Mouse (Mus musculus) midbrain, embryonic 13.5 days (tissue): ENCODE measurements around the gene Mms19. TPM values are rescaled to one million over a fixed set of nuclear protein-coding genes. Genes with fewer than 3 reads are reported as not detected.

ENCODE experiments used
- ATAC-seq: fragments of 200-750 bp; cut with Nextera tagmentation; 2 replicates; pipeline ENCODE4 v1.8.0; 2017; ENCODE audit warnings: mild to moderate bottlenecking, moderate TSS enrichment, moderate library complexity
- H3K27ac ChIP-seq: fragments of 300-500 bp; sonication (generic); 2 replicates; pipeline ENCODE4 v1.5.1; 2015; ENCODE audit warnings: inconsistent platforms, mild to moderate bottlenecking, moderate library complexity
- H3K27me3 ChIP-seq: fragments of 300-500 bp; sonication (generic); 2 replicates; pipeline ENCODE4 v1.6.1; 2015; ENCODE audit warnings: mild to moderate bottlenecking, inconsistent platforms
- H3K36me3 ChIP-seq: fragments of 300-500 bp; sonication (generic); 2 replicates; pipeline ENCODE4 v1.6.1; 2015; ENCODE audit warnings: mild to moderate bottlenecking, inconsistent platforms
- H3K4me1 ChIP-seq: fragments of 300-500 bp; sonication (generic); replicated peaks from 2 replicates; pipeline ENCODE4 v1.6.1; 2015; ENCODE audit warnings: inconsistent platforms
- H3K4me2 ChIP-seq: fragments of 300-500 bp; sonication (generic); replicated peaks from 2 replicates; pipeline ENCODE4 v1.6.1; 2015; ENCODE audit warnings: moderate library complexity, mild to moderate bottlenecking, inconsistent platforms
- H3K4me3 ChIP-seq: fragments of 300-500 bp; sonication (generic); replicated peaks from 2 replicates; pipeline ENCODE4 v1.5.1; 2015; ENCODE audit warnings: mild to moderate bottlenecking, inconsistent platforms
- H3K9ac ChIP-seq: fragments of 300-500 bp; sonication (generic); replicated peaks from 2 replicates; pipeline ENCODE4 v1.6.1; 2015; ENCODE audit warnings: mild to moderate bottlenecking, inconsistent platforms
- H3K9me3 ChIP-seq: fragments of 300-500 bp; sonication (generic); 2 replicates; pipeline ENCODE4 v1.6.1; 2016; ENCODE audit warnings: mild to moderate bottlenecking, inconsistent platforms
- WGBS: fragments of 180-500 bp; shearing (Covaris S2); methylation state at CpG from one replicate; pipeline ENCODE4 v1.1.7; 2015; 5-methylcytosine and 5-hydroxymethylcytosine counted together
- polyA plus RNA-seq: library from polyadenylated mRNA; unstranded; fragments of >200 nt; fragmentation: Nextera tagmentation; extraction: Ambion mirVana; gene quantifications from 2 replicates; pipeline ENCODE4 v1.2.1, GENCODE M21; 2015

Mms19 gene
- polyA plus RNA-seq = 32.4 and 34.8 TPM in 2 replicates

DNA sequence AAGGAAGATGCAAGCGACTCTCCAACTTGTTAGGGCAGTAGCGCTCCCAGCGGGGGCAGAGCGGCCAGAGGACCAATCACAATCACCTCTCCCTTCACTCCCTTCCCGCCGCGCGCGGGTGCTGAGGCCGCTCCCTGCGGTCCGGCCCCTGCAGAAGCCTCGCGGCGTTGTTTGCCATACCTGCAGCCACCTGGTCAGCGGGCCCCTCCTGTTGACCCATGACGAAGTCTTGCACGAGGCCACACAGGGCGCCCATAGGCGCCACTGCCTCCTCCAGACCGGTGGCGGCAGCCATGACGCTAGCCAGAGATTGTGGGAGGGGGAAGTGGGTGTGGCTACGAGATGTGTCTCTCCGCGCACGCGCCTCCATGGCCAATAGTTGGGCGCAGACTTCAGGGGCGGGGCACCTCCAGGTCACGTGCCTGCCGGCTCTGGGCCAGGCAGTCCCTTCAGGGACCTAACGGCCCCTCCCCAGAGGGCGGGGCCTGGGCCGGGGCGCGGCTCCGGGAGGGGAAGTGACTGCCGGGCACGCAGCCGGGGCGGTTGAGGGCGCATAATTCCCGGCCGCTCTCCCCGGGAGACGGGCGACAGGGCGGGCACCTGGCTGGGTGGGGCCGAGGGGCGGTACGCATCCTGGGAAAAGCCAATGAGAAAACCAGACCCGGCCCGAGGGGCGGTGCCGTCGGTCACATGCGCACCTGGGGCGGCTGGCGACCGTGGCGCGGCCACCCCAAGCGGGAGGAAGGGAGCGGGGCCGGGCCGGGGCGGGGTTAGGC lies at the start of gene Mms19:
Gene Mms19 (minus strand): TSS at position 339 of the 776 bp plus-strand sequence.
- ATAC-seq = peak; percentile 94
- Histone ChIP-seq H3K27ac (peak within 1 kb of the TSS; percentile 81), H3K9ac (peak within 1 kb of the TSS; percentile 81), H3K4me2 (peak within 1 kb of the TSS; percentile 100), H3K27me3 (peaks cover 20% of the 10 kb centered on the region), H3K4me3 (peak within 1 kb of the TSS; percentile 86), H3K9me3 (no peaks in the 10 kb centered on the region), H3K36me3 (no peaks in the 10 kb centered on the region), H3K4me1 (peaks cover 22% of the 10 kb centered on the region)
- WGBS = under 1% methylated on average over 65 of the region's 68 CpGs

DNA sequence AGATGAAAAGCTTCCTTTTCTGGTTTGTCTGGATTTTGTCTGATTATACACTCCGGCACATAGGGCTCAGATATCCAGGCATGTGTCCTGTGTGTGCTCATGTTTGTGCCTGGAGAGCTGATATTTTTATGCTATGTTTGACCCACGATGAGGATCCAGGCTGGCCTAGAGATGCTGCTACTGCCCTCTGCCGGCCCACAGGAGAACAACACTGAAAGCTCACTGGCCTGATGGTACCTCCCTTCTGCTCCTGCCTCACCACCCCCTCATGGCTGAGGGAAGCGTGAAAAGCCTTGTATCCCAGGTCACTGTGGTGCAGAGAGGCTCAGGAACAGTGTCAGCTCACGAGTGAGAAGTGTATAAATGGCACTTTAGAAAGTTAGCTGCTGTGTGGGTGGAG lies 45.2 kb upstream of the Mms19 start:
- 7% methylated on average over 5 of the region's 5 CpGs for WGBS
- peak; percentile 66; the same call in 1 of the 2 replicates for ATAC-seq
- no peak overlapping the region for H3K4me2 ChIP-seq

DNA sequence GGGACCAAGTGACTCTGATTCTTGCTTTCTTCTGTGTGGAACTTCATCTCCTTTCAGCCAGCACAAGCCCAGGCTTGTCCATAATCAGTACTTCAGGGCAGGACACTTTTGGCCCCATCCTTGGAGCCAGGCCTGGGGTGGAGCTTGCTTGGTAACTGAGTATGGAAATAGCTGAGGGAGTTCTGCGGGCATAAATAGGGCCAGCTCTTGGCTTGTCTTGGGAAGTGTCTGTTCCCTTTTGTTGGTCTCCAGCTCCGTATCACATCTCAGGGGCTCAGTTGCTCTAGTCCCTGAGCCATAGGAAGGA lies 41.5 kb upstream of the Mms19 start:
- no peaks in the 10 kb centered on the region; the same call in 1 of the 2 replicates for H3K4me1 ChIP-seq
- H3K9me3 ChIP-seq = no peaks in the 10 kb centered on the region
- no peak overlapping the region for H3K9ac ChIP-seq
- H3K36me3 ChIP-seq = no peaks in the 10 kb centered on the region
- 82% methylated on average over 2 of the region's 2 CpGs for WGBS
- H3K4me2 ChIP-seq = no peak overlapping the region
- no peak overlapping the region for H3K4me3 ChIP-seq
- H3K27me3 ChIP-seq = no peaks in the 10 kb centered on the region
- no peak for ATAC-seq
- H3K27ac ChIP-seq = no peak overlapping the region

More for the DNA sequence above, 45.2 kb upstream of the Mms19 start:
- Histone ChIP-seq H3K36me3 (no peaks in the 10 kb centered on the region), H3K4me3 (no peak overlapping the region), H3K9me3 (no peaks in the 10 kb centered on the region), H3K27ac (no peak overlapping the region), H3K27me3 (no peaks in the 10 kb centered on the region), H3K9ac (no peak overlapping the region), H3K4me1 (no peaks in the 10 kb centered on the region)

DNA sequence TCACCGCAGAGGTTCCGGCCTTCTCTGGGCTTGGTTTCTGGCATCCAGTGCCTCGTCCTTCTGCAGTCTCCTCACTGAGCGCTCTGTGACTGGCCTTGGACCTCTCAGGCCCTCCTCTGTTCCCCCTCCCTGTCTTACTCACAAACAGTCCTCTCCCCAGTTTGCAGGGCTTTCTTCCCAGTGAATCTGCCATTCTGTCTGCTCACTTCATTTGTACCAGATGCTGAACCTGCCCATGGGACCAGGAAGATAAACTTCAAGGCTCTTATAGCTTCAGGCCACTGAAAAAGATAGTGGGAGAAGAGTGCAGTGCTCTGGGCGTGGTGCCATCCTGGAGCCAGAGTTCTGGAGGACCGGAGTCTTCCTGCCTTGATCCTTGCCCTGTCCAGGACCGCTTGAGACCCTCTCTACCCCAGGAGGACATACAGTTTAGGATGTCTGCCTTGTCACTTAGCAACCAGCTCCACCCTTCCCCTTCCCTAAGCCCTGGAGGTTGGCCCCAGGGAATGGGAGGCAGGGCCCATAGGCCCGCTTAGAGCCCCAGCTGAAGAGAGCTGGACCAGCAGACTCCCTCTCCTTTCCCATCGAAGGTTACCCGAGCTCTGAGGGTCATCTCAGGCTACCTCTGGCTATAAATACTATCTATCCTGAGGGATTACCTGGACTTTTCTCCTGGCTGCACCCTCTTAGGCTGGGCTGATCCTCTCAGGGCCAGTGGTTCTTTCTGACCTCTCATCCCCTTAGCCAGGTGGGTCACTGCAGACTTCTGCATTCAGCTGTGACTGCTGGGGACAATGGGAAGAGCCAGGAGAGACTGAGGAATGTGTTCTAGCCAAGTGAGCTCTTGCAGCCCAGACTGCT lies 41.0 kb upstream of the Mms19 start:
- Histone ChIP-seq H3K27ac (no peak overlapping the region), H3K27me3 (no peaks in the 10 kb centered on the region), H3K9ac (no peak overlapping the region), H3K4me2 (no peak overlapping the region), H3K36me3 (no peaks in the 10 kb centered on the region), H3K4me1 (peaks cover under 1% of the 10 kb centered on the region; the same call in 1 of the 2 replicates), H3K9me3 (no peaks in the 10 kb centered on the region), H3K4me3 (no peak overlapping the region)
- 56% methylated on average over 10 of the region's 10 CpGs for WGBS
- no peak for ATAC-seq

GRCm38 (mm10) chr19:42019011-42019522 lies 38.1 kb upstream of the Mms19 start:
- Histone ChIP-seq H3K9me3 (no peaks in the 10 kb centered on the region), H3K4me2 (no peak overlapping the region), H3K4me3 (no peak overlapping the region), H3K4me1 (peaks cover 4% of the 10 kb centered on the region; the same call in 1 of the 2 replicates), H3K36me3 (no peaks in the 10 kb centered on the region), H3K27me3 (no peaks in the 10 kb centered on the region), H3K9ac (no peak overlapping the region), H3K27ac (no peak overlapping the region; the same call in 1 of the 2 replicates)
- ATAC-seq = no peak
- WGBS = 38% methylated on average over 4 of the region's 4 CpGs

DNA sequence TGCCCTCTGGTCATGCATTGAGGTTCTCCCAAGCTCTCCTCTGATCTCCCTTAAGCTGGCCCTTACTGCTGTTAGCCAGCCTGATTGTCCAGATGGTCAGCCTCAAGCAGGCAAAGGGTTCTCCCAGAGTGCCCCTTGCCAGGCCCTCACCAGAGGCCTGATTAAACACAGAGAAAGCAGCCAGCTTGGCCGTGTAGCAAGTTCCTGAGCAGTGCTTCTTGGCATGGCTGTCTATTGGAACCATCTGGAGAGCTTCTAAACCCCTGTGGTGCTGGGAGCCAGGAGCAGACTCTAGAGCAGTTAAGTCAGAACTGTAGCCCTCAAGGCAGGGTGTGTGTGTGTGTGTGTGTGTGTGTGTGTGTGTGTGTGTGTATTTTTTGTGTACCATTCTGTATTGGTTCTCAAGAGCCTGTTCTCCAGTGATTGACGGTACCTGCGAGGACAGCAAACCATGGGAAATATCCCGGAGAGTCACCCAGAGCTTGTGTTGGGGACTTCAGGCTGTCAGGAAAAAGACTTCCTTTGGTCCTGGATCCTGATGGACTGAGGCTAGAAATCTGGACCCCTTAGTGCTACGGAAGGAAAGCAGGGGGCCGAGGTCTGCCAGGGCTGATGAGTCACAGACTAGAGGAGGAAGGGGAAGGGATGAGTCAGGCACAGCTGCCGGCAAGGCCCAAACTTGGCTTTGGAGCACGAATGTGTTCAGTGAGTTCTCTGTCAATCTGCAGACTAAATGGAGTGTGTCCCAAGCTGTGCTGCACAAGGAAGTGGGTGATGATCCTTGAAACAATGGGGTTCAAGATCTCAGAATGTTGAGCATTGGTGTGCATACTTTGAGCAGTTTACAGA lies 36.7 kb upstream of the Mms19 start:
- Histone ChIP-seq H3K4me1 (peaks cover 4% of the 10 kb centered on the region; the same call in 1 of the 2 replicates), H3K9me3 (no peaks in the 10 kb centered on the region), H3K9ac (no peak overlapping the region), H3K4me2 (no peak overlapping the region), H3K4me3 (no peak overlapping the region), H3K27ac (0 out of 2 replicates have a peak overlapping the region, but pooled peaks have one; percentile 25), H3K36me3 (no peaks in the 10 kb centered on the region), H3K27me3 (no peaks in the 10 kb centered on the region)
- ATAC-seq = no peak
- WGBS = 77% methylated on average over 8 of the region's 8 CpGs

GRCm38 (mm10) chr19:42016840-42017239 lies 35.9 kb upstream of the Mms19 start:
- H3K4me1 ChIP-seq = peaks cover 4% of the 10 kb centered on the region; the same call in 1 of the 2 replicates
- no peak overlapping the region for H3K9ac ChIP-seq
- H3K27me3 ChIP-seq = no peaks in the 10 kb centered on the region
- no peaks in the 10 kb centered on the region for H3K9me3 ChIP-seq
- no peak overlapping the region for H3K4me2 ChIP-seq
- H3K36me3 ChIP-seq = no peaks in the 10 kb centered on the region
- H3K27ac ChIP-seq = no peak overlapping the region
- 58% methylated on average over 5 of the region's 5 CpGs for WGBS
- no peak for ATAC-seq
- H3K4me3 ChIP-seq = no peak overlapping the region

DNA sequence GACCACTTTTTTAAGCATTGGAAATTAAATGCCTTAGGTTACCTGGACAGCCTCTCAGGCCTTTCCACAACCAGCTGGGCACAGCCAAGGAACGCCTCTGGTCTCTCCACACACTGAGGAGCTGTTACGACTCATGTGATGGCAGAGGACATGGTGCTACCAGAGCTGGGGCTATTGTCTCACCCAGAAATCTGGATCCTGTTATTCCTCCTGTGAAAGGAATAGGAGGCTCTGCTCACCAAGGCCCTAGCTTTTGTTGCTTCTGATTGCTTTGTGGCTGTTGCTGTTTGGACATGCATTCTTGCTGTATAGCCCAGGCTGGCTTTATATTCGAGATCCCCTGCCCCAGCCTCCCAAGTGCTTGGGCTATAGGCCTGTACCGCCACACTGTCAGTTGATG lies 35.3 kb upstream of the Mms19 start:
- H3K36me3 ChIP-seq = no peaks in the 10 kb centered on the region
- peaks cover 4% of the 10 kb centered on the region; the same call in 1 of the 2 replicates for H3K4me1 ChIP-seq
- H3K27me3 ChIP-seq = no peaks in the 10 kb centered on the region
- WGBS = 71% methylated on average over 4 of the region's 4 CpGs
- no peak overlapping the region for H3K27ac ChIP-seq
- ATAC-seq = no peak
- H3K9ac ChIP-seq = no peak overlapping the region
- H3K9me3 ChIP-seq = no peaks in the 10 kb centered on the region
- H3K4me3 ChIP-seq = no peak overlapping the region
- no peak overlapping the region for H3K4me2 ChIP-seq

DNA sequence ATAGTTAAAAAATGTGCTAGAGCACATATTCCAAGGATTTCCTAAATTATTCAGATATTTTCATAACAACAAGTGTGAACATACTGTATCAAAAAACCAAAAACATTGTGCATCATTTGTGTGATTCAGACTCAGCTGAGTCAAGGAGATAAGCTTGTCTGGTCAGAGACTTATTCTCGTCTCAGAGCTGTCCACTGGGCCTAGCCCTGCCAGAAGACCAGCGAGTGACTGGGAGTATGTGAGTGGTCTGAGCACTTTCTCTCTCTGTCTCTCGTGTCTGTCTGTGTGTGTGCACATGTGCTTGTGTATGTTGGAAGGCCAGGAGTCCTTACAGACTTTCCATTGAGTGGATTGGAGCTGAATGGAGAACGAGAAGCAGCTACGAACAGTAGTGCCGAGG lies 34.0 kb upstream of the Mms19 start:
- H3K9ac ChIP-seq = no peak overlapping the region
- no peak overlapping the region for H3K4me3 ChIP-seq
- peaks cover 4% of the 10 kb centered on the region; the same call in 1 of the 2 replicates for H3K4me1 ChIP-seq
- ATAC-seq = no peak
- no peak overlapping the region for H3K4me2 ChIP-seq
- no peaks in the 10 kb centered on the region for H3K36me3 ChIP-seq
- H3K27ac ChIP-seq = no peak overlapping the region
- 78% methylated on average over 6 of the region's 6 CpGs for WGBS
- H3K9me3 ChIP-seq = no peaks in the 10 kb centered on the region
- no peaks in the 10 kb centered on the region for H3K27me3 ChIP-seq

DNA sequence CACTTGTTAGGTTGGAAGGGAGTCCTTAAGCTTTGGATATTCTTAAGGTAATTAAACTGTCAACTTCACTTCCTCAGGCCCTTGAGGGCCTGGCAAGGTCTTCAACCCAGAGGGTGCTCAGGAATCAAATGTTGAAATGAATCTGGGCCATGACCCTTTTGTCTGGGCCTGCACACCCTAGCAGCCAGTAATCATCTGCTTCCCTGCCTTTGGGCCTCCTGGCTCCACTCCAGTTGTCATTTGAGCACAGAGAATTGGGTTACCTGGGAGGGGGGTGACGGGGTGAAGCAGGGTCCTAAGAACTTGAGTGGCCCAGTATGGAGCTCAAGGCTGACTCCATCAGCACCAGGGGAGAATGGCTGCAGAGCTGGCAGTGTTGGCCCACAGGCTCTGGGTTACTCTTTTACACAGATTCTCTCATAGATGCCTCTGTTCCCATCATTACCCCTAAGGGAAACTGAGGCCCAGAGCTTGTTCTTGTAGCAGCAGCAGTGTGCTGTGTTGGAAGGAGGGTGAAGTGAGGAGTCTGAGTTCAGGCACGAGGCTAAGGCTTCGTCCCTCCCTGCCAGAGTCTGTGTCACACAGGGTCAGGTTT lies 33.4 kb upstream of the Mms19 start:
- H3K4me1 ChIP-seq = peaks cover 4% of the 10 kb centered on the region; the same call in 1 of the 2 replicates
- H3K4me2 ChIP-seq = no peak overlapping the region
- H3K27ac ChIP-seq = no peak overlapping the region
- no peaks in the 10 kb centered on the region for H3K27me3 ChIP-seq
- WGBS = 94% methylated on average over 3 of the region's 3 CpGs
- H3K9me3 ChIP-seq = no peaks in the 10 kb centered on the region
- H3K9ac ChIP-seq = no peak overlapping the region
- no peak overlapping the region for H3K4me3 ChIP-seq
- no peaks in the 10 kb centered on the region for H3K36me3 ChIP-seq
- no peak for ATAC-seq

DNA sequence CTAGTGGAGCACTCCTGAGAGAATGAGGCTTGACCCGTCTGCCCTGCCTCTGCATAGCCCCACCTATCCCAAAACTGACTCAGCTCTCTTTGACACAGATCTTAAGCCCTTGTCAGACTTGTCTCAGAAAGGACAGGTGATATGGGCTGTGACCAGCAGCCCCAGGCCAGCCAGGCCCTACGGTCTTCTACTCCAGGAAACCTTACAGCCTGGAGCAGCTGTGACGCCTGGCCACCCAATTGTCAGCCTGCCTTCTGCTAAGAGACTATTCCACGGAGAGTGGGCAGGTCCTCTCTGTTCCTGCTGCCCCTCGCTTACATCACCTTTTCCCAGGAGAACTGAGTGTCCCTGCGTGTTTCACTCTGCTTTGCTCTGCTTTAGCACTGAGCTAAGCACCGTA lies 30.2 kb upstream of the Mms19 start:
- WGBS = 77% methylated on average over 7 of the region's 7 CpGs
- Histone ChIP-seq H3K9ac (no peak overlapping the region), H3K4me2 (no peak overlapping the region), H3K4me1 (no peaks in the 10 kb centered on the region), H3K36me3 (no peaks in the 10 kb centered on the region), H3K27ac (no peak overlapping the region), H3K4me3 (no peak overlapping the region), H3K9me3 (no peaks in the 10 kb centered on the region), H3K27me3 (no peaks in the 10 kb centered on the region)
- no peak for ATAC-seq
